Mouse (Mus musculus) heart, embryonic 10.5 days (tissue): ENCODE data around the gene Srsf9. TPM values are rescaled to one million over a fixed set of nuclear protein-coding genes. Genes with fewer than 3 reads are reported as not detected.
A peak's percentile ranks its signal among the peaks of the same experiment; 100 is the strongest.

Experiments
- DNase-seq: peaks from one replicate; pipeline ENCODE4 v3.0.0-alpha.2; 2017; ENCODE audit warnings: low spot score
- H3K27ac ChIP-seq: fragments of 300-500 bp; sonication (generic); 2 replicates; pipeline ENCODE4 v1.5.1; 2016; ENCODE audit warnings: mild to moderate bottlenecking
- H3K27me3 ChIP-seq: fragments of 300-500 bp; sonication (generic); 2 replicates; pipeline ENCODE4 v1.6.1; 2016; ENCODE audit warnings: mild to moderate bottlenecking; ENCODE audit not compliant: poor library complexity, insufficient read depth, severe bottlenecking
- H3K36me3 ChIP-seq: fragments of 300-500 bp; sonication (generic); 2 replicates; pipeline ENCODE4 v1.6.1; 2016; ENCODE audit warnings: mild to moderate bottlenecking, moderate library complexity
- H3K4me1 ChIP-seq: fragments of 300-500 bp; sonication (generic); 2 replicates; pipeline ENCODE4 v1.6.1; 2016; ENCODE audit warnings: mild to moderate bottlenecking
- H3K4me3 ChIP-seq: fragments of 300-500 bp; sonication (generic); 2 replicates; pipeline ENCODE4 v1.5.1; 2016; ENCODE audit warnings: mild to moderate bottlenecking, moderate library complexity
- H3K9me3 ChIP-seq: fragments of 300-500 bp; sonication (generic); 2 replicates; pipeline ENCODE4 v1.6.1; 2016; ENCODE audit warnings: mild to moderate bottlenecking, moderate library complexity
- WGBS: fragments of 180-500 bp; shearing (Covaris S2); methylation state at CpG from one replicate; pipeline ENCODE4 v1.1.7; 2016; 5-methylcytosine and 5-hydroxymethylcytosine counted together
- polyA plus RNA-seq: library from polyadenylated mRNA; unstranded; fragments of >200 nt; fragmentation: Nextera tagmentation; extraction: Ambion mirVana; gene quantifications from 2 replicates; pipeline ENCODE4 v1.2.1, GENCODE M21; 2016

Srsf9 gene
- polyA plus RNA-seq, 1 experiment from 2014 or later, result 293 TPM

DNA sequence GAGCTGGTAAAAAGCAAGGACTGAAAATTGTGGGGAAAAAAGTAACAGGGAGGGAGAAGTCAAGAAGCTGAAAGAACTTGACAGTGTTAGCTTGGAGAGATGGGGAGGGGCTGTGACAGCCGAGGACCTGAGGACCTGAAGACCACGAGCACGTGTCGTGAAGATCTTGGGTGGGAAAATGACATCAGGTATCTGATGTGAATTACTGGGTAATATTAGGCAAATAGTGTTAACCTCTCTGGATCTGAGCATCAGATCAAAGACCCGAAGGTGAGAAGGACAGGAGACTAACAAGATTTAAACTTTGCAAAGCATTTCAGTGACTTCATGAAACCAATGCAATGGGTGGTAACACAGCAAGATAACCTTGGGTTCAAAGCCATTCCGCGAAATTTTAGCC is 13.0 kb downstream of the Srsf9 start:
- peak overlapping the region; percentile 87 for H3K4me3 ChIP-seq

DNA sequence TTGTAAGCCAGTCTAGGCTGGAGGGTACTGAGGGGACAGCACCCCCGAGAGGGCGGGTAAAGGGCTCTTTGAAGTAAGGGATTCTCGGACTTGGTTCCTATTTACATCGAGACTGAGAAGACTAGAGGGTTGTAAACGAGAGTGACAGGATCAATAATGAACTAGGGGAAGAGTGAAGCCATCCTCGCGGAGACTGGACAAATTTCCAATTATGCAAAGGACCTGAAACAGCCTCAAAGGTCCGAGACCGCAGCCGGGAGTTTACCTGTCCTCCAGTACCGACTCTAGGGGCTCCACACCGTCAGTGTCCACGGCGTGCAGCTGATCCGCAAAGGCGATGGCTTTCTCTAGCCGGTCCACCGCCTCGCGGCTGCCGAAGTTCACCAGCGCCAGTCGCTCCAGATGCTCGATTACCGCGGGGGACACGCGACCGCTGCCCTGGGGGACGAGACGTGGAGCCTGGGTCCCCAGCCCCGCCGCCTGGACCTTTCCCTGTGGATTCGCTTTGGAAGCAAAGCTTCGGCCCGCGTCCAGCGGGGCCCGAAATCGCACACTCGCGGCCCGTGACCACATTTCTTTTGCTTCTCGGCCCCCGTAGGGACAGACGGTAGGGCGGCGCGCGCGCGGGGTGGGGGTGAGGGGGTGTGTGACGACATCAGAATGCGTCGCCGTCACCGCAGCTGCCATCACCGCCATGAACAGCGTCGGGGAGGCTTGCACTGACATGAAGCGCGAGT is 13.8 kb downstream of the Srsf9 start, which contains the start of the genes Gatc and Triap1:
Gatc (minus strand) TSS at position 602 of the 737 bp plus-strand sequence.
Triap1 (plus strand) TSS at position 649 of the 737 bp plus-strand sequence.
- WGBS, result under 1% methylated on average over 62 of the region's 62 CpGs
- Histone ChIP-seq H3K4me3 (peak within 1 kb of the TSS; percentile 87), H3K4me1 (peaks cover 16% of the 10 kb centered on the region), H3K9me3 (no peaks in the 10 kb centered on the region), H3K27ac (peak within 1 kb of the TSS; percentile 95), H3K27me3 (no peaks in the 10 kb centered on the region), H3K36me3 (peaks cover 50% of the 10 kb centered on the region)
- DNase-seq, result peak; percentile 94

More for the DNA sequence above, 13.0 kb downstream of the Srsf9 start:
- DNase-seq, result no peak
- WGBS, result 27% methylated on average over 7 of the region's 7 CpGs
- Histone ChIP-seq H3K27me3 (no peaks in the 10 kb centered on the region), H3K27ac (no peak overlapping the region), H3K36me3 (peaks cover 50% of the 10 kb centered on the region), H3K4me1 (peaks cover 16% of the 10 kb centered on the region), H3K9me3 (no peaks in the 10 kb centered on the region)

DNA sequence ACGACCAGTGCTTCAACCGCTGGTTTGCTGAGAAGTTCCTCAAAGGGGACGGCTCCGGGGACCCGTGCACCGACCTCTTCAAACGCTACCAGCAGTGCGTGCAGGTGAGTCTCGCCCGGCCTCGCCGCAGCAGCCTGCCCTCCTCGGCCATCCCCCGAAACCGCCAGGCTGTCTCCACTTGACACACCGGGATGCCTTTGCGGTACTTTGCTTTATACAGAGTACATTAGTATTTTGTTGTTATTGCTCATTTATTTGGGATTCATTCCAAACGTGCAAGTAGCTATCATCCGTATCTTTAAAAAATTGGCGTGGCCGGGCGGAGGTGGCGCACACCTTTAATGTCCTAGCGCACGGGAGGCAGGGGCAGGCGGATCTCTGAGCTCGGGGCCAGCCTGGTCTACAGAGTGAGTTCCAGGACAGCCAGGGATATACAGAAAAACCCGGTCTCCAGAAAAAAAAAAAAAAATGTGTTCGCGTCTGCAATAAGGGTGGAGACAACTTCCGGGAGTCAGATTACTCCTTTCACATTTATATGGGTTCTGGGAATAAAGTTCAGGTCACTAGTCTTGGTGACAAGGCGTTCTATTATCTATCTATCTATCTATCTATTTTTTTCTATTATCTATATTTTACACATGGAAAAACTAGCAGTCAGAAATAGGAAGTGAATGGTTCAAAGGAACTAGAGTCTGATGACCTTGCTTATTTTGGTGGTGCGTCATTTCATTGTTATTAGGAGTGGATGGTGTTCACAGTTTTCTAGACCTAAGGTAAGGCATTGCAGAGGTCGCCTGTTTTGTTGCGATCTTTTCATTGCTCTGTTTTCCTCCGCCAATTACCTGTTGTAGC is 14.6 kb downstream of the Srsf9 start:
- Histone ChIP-seq H3K4me3 (peak overlapping the region; percentile 87), H3K9me3 (no peaks in the 10 kb centered on the region), H3K36me3 (peaks cover 50% of the 10 kb centered on the region), H3K27me3 (no peaks in the 10 kb centered on the region), H3K4me1 (peaks cover 16% of the 10 kb centered on the region), H3K27ac (peak overlapping the region; percentile 95)
- no peak for DNase-seq
- 10% methylated on average over 36 of the region's 36 CpGs for whole genome bisulfite sequencing

DNA sequence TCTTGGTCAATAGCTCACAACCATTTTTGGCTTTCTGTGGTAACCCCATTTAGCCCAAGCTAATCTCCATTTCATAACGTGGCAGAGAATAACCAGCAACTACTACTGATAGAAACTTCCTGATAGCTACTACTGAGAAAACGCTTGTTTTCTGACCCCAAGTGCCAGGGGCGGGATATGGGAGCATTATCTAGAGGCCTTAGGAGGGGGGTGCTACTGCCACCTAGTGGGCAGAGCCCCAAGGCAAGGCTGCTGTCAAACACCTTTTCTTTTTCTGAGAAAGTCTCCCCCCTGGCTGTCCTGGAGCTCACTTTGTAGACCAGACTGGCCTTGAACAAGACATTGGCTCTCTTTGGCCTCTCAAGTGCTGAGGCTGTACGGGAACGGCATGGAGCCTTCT is 20.6 kb downstream of the Srsf9 start:
- peaks cover 44% of the 10 kb centered on the region for H3K36me3 ChIP-seq
- peaks cover 9% of the 10 kb centered on the region for H3K4me1 ChIP-seq
- no peak overlapping the region for H3K27ac ChIP-seq
- WGBS, result 3% methylated on average over 5 of the region's 5 CpGs
- DNase-seq, result peak; percentile 93
- peak overlapping the region; percentile 94 for H3K4me3 ChIP-seq
- no peaks in the 10 kb centered on the region for H3K9me3 ChIP-seq
- no peaks in the 10 kb centered on the region for H3K27me3 ChIP-seq

DNA sequence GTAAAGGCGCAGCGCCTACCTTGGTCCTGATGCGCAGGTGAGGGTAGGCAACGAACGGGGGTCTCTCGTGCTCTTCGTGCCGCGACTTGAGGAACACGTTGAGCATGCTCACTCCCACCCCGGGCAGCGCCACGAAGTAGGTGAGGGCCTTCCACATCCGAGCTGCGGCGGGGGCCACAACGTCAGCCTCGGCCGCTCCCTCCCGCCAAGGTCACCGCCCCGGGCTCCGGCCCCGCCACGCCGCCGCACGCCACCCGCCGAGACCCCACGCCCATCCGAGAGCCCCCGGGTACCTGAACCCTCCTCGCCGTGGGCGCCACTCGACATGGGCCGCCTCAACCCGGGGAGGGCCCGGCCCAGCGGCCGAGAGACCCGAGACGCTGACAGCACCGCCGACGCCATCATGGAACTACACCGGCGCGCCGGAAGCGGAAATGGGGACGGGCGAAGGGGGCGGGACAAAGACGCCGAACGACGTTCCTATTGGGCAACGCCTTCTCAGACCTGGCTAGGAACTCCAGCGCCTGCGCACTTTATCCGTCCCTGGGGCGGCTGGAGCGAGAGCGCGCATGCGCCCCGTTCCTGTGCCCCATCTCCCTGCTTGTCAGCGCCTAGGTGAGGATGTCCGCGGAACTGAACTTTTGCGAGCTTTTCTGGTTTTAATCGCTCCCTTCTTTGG is 21.7 kb downstream of the Srsf9 start, which contains the start of gene Cox6a1:
Cox6a1 (minus strand) TSS at position 436 of the 679 bp plus-strand sequence.
- under 1% methylated on average over 74 of the region's 74 CpGs for WGBS
- Histone ChIP-seq H3K36me3 (peaks cover 33% of the 10 kb centered on the region), H3K4me3 (peak within 1 kb of the TSS; percentile 94), H3K4me1 (peaks cover 9% of the 10 kb centered on the region), H3K9me3 (no peaks in the 10 kb centered on the region), H3K27me3 (no peaks in the 10 kb centered on the region), H3K27ac (peak within 1 kb of the TSS; percentile 92)
- DNase-seq, result peak; percentile 99

DNA sequence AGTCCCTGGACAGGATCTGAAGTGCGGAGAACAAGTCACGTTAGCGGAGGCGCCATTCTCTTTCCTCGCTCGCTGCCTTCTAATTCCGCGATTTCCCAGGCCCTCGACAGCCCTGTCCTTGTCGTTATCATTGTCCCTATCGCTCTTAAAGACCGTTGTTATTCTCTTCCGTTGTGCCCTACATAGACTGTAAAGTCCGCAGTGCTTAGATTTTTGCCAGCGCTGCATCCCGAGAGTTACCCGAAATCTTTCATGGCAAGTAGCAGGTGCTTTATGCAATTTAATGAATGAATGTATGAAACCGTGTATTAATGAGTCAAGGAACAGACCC is 22.2 kb downstream of the Srsf9 start:
- Histone ChIP-seq H3K27ac (peak overlapping the region; percentile 92), H3K9me3 (no peaks in the 10 kb centered on the region), H3K27me3 (no peaks in the 10 kb centered on the region), H3K4me3 (peak overlapping the region; percentile 94), H3K36me3 (peaks cover 28% of the 10 kb centered on the region), H3K4me1 (peaks cover 9% of the 10 kb centered on the region)
- DNase-seq, result no peak
- under 1% methylated on average over 18 of the region's 18 CpGs for WGBS

DNA sequence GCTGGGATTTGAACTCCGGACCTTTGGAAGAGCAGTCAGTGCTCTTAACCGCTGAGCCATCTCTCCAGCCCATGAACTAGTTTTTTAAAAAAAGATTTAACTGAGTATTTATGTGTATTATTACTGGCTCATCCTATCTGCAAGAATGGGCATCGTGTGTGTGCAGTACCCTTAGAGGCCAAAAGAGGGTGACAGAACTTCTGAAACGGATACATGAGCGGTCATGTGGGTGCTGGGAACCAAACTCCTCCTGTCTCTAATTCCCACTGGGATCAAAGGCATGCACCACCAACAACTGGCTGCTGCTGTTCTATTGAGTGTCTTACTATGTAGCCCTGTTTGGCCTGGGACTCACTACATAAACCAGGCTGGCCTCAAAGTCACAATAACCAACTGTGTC is 24.4 kb downstream of the Srsf9 start:
- H3K36me3 ChIP-seq, result peaks cover 6% of the 10 kb centered on the region; the same call in 1 of the 2 replicates
- H3K4me3 ChIP-seq, result no peak overlapping the region
- 78% methylated on average over 5 of the region's 5 CpGs for WGBS
- no peaks in the 10 kb centered on the region for H3K9me3 ChIP-seq
- H3K4me1 ChIP-seq, result peaks cover 9% of the 10 kb centered on the region
- no peak overlapping the region for H3K27ac ChIP-seq
- no peak for DNase-seq
- H3K27me3 ChIP-seq, result 0 out of 2 replicates have a peak, but pooled peaks cover 5% of the 10 kb centered on the region

DNA sequence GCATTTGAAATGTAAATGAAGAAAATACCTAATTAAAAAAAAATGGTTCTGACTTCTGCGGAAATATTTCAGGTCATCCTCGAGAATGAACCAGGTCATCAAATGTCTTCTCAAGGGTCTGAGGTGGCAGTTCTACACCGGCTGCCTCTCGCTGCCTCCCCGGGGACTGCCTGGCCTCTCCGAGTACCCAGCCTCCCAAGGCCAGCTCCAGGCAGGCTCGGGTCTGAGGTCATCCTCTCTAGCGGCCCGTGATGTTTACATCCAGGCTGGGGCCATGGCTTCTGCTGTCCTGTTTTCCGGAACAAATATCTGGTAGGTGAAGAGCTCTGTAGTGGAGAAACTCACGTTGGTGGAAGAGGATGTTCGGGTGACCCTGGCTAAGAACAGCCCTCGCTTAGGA is 28.1 kb downstream of the Srsf9 start:
- H3K36me3 ChIP-seq, result no peaks in the 10 kb centered on the region
- 60% methylated on average over 13 of the region's 13 CpGs for WGBS
- no peaks in the 10 kb centered on the region; the same call in 1 of the 2 replicates for H3K4me1 ChIP-seq
- H3K27me3 ChIP-seq, result 0 out of 2 replicates have a peak, but pooled peaks cover 5% of the 10 kb centered on the region
- no peaks in the 10 kb centered on the region for H3K9me3 ChIP-seq
- no peak overlapping the region for H3K4me3 ChIP-seq
- no peak for DNase-seq
- no peak overlapping the region for H3K27ac ChIP-seq

DNA sequence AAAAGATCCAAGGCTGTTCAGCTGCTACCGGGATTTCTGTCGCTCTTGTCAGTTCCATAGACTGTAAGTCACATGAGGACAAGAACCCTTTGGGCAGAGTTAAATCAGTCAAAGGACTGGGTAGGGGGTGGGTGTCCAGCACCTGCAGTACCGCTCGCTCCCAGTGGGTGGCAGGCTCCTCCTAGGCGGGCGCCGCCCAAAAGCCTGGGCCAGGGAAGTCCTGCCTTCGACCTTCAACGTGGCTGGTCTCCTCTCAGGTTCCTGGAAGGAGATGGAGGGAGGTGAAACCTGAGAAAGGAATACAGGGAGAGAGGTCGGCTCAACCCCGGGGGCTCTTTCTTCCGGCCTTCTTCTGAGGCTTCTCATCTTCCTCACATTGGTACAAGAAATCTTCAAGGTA is 31.9 kb downstream of the Srsf9 start:
- no peaks in the 10 kb centered on the region for H3K9me3 ChIP-seq
- no peak overlapping the region for H3K4me3 ChIP-seq
- H3K27me3 ChIP-seq, result peaks cover 8% of the 10 kb centered on the region; the same call in 1 of the 2 replicates
- 2% methylated on average over 12 of the region's 12 CpGs for WGBS
- H3K36me3 ChIP-seq, result no peaks in the 10 kb centered on the region
- peak; percentile 91 for DNase-seq
- H3K27ac ChIP-seq, result peak overlapping the region; percentile 37
- H3K4me1 ChIP-seq, result no peaks in the 10 kb centered on the region; the same call in 1 of the 2 replicates

DNA sequence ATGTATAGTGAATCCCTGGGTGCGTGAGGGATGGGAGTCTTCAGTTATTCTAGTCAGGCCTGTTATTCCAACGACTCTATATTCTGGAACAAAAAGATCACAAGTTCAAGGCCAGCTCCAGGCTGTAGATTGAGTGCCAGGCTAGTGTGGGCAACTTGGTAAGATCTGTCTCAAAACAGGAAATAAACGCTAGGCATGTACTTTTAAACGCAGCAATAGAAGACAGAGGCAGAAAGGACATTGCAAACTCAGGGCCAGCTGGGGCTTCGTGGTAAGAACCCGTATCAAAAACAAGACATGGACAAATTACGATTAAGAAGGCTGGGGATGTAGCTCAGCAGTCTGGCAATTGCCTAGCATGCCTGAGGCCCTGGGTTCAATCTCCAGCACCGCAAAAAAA is 32.5 kb downstream of the Srsf9 start:
- H3K27me3 ChIP-seq, result peaks cover 8% of the 10 kb centered on the region; the same call in 1 of the 2 replicates
- H3K4me3 ChIP-seq, result no peak overlapping the region
- H3K36me3 ChIP-seq, result no peaks in the 10 kb centered on the region
- no peaks in the 10 kb centered on the region for H3K9me3 ChIP-seq
- peak overlapping the region; percentile 37; the same call in 1 of the 2 replicates for H3K27ac ChIP-seq
- H3K4me1 ChIP-seq, result no peaks in the 10 kb centered on the region; the same call in 1 of the 2 replicates
- no peak for DNase-seq
- 81% methylated on average over 8 of the region's 8 CpGs for WGBS

DNA sequence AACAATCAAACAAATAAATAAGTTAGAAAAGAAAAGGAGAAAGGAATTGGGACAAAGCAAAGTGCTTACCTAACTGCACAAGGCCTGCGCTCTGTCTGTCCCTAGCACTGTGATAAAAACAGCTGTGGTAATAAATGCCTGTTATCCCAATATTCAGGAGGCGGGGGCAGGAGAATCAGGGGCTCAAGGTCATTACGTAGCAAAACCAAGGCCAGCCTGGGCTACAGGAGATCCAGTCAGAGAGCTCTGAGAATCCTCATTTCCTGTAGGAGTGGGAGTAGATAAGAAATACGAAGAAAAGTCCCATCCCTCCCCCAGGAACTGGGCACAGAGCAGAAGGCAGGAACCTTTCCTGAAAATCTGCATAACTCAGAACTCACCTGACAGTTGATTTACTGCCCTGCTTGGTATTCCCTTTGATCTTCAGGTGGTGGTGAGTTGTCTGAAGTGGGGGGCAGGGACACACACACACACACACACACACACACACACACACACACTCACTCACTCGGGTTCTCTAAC is 32.9 kb downstream of the Srsf9 start:
- Histone ChIP-seq H3K27ac (no peak overlapping the region), H3K4me3 (no peak overlapping the region), H3K27me3 (peaks cover 8% of the 10 kb centered on the region; the same call in 1 of the 2 replicates), H3K36me3 (no peaks in the 10 kb centered on the region), H3K4me1 (no peaks in the 10 kb centered on the region; the same call in 1 of the 2 replicates), H3K9me3 (no peaks in the 10 kb centered on the region)
- no peak for DNase-seq
- 55% methylated on average over 5 of the region's 5 CpGs for WGBS

DNA sequence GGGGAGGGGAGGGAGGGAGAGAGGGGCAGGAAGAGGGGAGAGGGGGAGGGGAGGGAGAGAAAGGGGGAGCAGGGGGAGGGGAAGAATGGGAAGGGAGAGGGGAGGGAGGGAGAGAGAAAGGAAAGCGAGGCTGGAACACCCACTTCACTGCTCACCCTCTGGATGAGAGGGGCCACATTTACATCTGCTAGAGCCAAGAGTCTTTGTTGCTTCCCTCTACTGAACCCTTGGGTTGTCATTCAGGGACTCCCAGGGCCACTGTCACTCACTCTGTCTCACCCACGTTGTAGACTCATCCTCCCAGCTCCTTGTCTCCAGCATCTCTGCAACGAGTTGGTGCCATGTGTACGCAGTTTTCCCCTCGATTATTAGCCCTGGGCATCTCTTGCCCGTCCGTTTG is 35.2 kb downstream of the Srsf9 start:
- WGBS, result 28% methylated on average over 7 of the region's 7 CpGs
- Histone ChIP-seq H3K36me3 (no peaks in the 10 kb centered on the region), H3K4me3 (no peak overlapping the region), H3K9me3 (no peaks in the 10 kb centered on the region), H3K27me3 (peaks cover 4% of the 10 kb centered on the region; the same call in 1 of the 2 replicates), H3K27ac (no peak overlapping the region), H3K4me1 (no peaks in the 10 kb centered on the region; the same call in 1 of the 2 replicates)
- DNase-seq, result no peak
